Mouse (Mus musculus): Measurements from ENCODE around the gene Osbp2. TPM values are rescaled to one million over a fixed set of nuclear protein-coding genes. Genes with fewer than 3 reads are reported as not detected.

Gene Osbp2
- polyA plus RNA-seq, 1 experiment from 2014 or later = 0.51 TPM

- Histone ChIP-seq H3K9ac (ENCODE audit: low read length) (no peak overlapping the region), H3K4me3 (ENCODE audit: low read depth, low read length) (no peak overlapping the region), H3K27me3 (replicated peaks; ENCODE audit: control insufficient read depth, insufficient read depth, low read length) (peaks cover 3% of the 10 kb centered on the region; the same call in 1 of the 2 replicates), H3K36me3 (ENCODE audit: control insufficient read depth, insufficient read depth, low read length) (no peaks in the 10 kb centered on the region), H3K9me3 (ENCODE audit: control insufficient read depth, low read length) (no peaks in the 10 kb centered on the region), H3K4me2 (ENCODE audit: low read length) (no peak overlapping the region), H3K27ac (ENCODE audit: low read depth) (no peak overlapping the region), H3K4me1 (replicated peaks; ENCODE audit: control insufficient read depth, insufficient read depth, low read length) (no peaks in the 10 kb centered on the region)
- DNase-seq (ENCODE audit: low spot score) (no peak), ATAC-seq (replicated peaks; ENCODE audit: low FRiP score, low TSS enrichment, low read depth) (no peak)
- WGBS = 78% methylated on average over 8 of the region's 8 CpGs
These were observed 159.3 kb downstream of the Osbp2 start for GRCm38 (mm10) chr11:3704404-3704803.

GRCm38 (mm10) chr11:3703089-3703992 is 160.4 kb downstream of the Osbp2 start:
- 61% methylated on average over 7 of the region's 7 CpGs for WGBS
- Histone ChIP-seq H3K4me2 (ENCODE audit: low read length) (no peak overlapping the region), H3K27me3 (replicated peaks; ENCODE audit: control insufficient read depth, insufficient read depth, low read length) (peaks cover 3% of the 10 kb centered on the region; the same call in 1 of the 2 replicates), H3K9ac (ENCODE audit: low read length) (no peak overlapping the region), H3K36me3 (ENCODE audit: control insufficient read depth, insufficient read depth, low read length) (no peaks in the 10 kb centered on the region), H3K4me3 (ENCODE audit: low read depth, low read length) (no peak overlapping the region), H3K9me3 (ENCODE audit: control insufficient read depth, low read length) (no peaks in the 10 kb centered on the region), H3K4me1 (replicated peaks; ENCODE audit: control insufficient read depth, insufficient read depth, low read length) (no peaks in the 10 kb centered on the region), H3K27ac (ENCODE audit: low read depth) (no peak overlapping the region)
- peak; percentile 8; the same call in 1 of the 2 replicates for ATAC-seq (replicated peaks; ENCODE audit: low FRiP score, low TSS enrichment, low read depth)
- no peak for DNase-seq (ENCODE audit: low spot score)

DNA sequence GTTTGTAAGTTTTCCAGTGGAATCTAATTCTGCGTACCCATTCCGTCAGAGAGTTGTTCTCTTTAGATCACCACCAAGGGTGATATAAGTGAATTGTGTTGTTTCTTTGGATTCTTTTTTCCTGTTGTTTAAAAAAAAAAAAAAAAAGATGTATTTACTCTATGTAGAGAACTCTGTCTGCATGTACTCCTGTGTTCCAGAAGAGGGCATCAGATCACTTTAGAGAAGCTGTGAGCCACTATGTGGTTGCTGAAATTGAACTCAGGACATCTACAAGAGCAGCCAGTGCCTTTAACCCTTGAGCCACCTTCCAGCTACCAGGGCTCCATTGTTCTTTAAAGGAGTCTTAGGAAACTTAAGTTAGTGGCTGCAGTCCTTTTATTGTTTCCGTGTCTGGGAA is 166.3 kb downstream of the Osbp2 start:
- H3K27me3 ChIP-seq (replicated peaks; ENCODE audit: control insufficient read depth, insufficient read depth, low read length) = no peaks in the 10 kb centered on the region
- H3K9ac ChIP-seq (ENCODE audit: low read length) = no peak overlapping the region
- peaks cover 4% of the 10 kb centered on the region; the same call in 1 of the 2 replicates for H3K36me3 ChIP-seq (ENCODE audit: control insufficient read depth, insufficient read depth, low read length)
- no peaks in the 10 kb centered on the region for H3K9me3 ChIP-seq (ENCODE audit: control insufficient read depth, low read length)
- DNase-seq (ENCODE audit: low spot score) (no peak), ATAC-seq (replicated peaks; ENCODE audit: low FRiP score, low TSS enrichment, low read depth) (no peak)
- no peaks in the 10 kb centered on the region for H3K4me1 ChIP-seq (replicated peaks; ENCODE audit: control insufficient read depth, insufficient read depth, low read length)
- no peak overlapping the region for H3K4me3 ChIP-seq (ENCODE audit: low read depth, low read length)
- H3K27ac ChIP-seq (ENCODE audit: low read depth) = no peak overlapping the region
- H3K4me2 ChIP-seq (ENCODE audit: low read length) = no peak overlapping the region
- 93% methylated on average over 3 of the region's 3 CpGs for WGBS

- Histone ChIP-seq H3K4me2 (ENCODE audit: low read length) (no peak overlapping the region), H3K27ac (ENCODE audit: low read depth) (no peak overlapping the region), H3K27me3 (replicated peaks; ENCODE audit: control insufficient read depth, insufficient read depth, low read length) (no peaks in the 10 kb centered on the region), H3K36me3 (ENCODE audit: control insufficient read depth, insufficient read depth, low read length) (peaks cover 10% of the 10 kb centered on the region), H3K4me3 (ENCODE audit: low read depth, low read length) (no peak overlapping the region), H3K4me1 (replicated peaks; ENCODE audit: control insufficient read depth, insufficient read depth, low read length) (no peaks in the 10 kb centered on the region), H3K9me3 (ENCODE audit: control insufficient read depth, low read length) (no peaks in the 10 kb centered on the region), H3K9ac (ENCODE audit: low read length) (no peak overlapping the region)
- 83% methylated on average over 5 of the region's 5 CpGs for WGBS
- DNase-seq (ENCODE audit: low spot score) = no peak
- ATAC-seq (replicated peaks; ENCODE audit: low FRiP score, low TSS enrichment, low read depth) = no peak
These were observed 167.6 kb downstream of the Osbp2 start for GRCm38 (mm10) chr11:3696086-3696616.

DNA sequence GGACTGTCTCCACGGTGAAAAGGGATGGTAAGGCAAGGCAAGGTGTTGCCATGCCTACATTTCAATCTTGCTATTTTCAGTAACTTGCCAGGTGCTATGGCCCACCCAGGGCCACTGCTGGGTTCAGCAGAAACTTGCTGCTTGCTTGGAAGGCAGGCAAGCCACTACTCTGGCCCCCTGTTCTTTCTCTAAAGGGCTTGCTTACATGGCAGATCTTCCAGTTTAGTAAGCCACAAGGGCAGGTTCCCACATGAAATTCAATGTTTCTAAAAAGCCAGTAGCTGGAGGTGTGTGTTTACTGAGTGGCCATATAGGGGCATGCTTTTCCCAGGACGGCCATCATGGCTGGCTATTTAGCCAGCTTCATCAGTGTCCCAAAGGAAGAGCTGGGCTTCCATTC is 172.0 kb downstream of the Osbp2 start:
- Histone ChIP-seq H3K4me3 (ENCODE audit: low read depth, low read length) (no peak overlapping the region), H3K9ac (ENCODE audit: low read length) (no peak overlapping the region), H3K27me3 (replicated peaks; ENCODE audit: control insufficient read depth, insufficient read depth, low read length) (no peaks in the 10 kb centered on the region), H3K4me1 (replicated peaks; ENCODE audit: control insufficient read depth, insufficient read depth, low read length) (no peaks in the 10 kb centered on the region), H3K27ac (ENCODE audit: low read depth) (no peak overlapping the region), H3K9me3 (ENCODE audit: control insufficient read depth, low read length) (no peaks in the 10 kb centered on the region), H3K4me2 (ENCODE audit: low read length) (no peak overlapping the region), H3K36me3 (ENCODE audit: control insufficient read depth, insufficient read depth, low read length) (peaks cover 53% of the 10 kb centered on the region)
- DNase-seq (ENCODE audit: low spot score) = no peak
- no peak for ATAC-seq (replicated peaks; ENCODE audit: low FRiP score, low TSS enrichment, low read depth)
- 85% methylated on average over 2 of the region's 2 CpGs for WGBS

- Histone ChIP-seq H3K27me3 (replicated peaks; ENCODE audit: control insufficient read depth, insufficient read depth, low read length) (no peaks in the 10 kb centered on the region), H3K4me1 (replicated peaks; ENCODE audit: control insufficient read depth, insufficient read depth, low read length) (no peaks in the 10 kb centered on the region), H3K9me3 (ENCODE audit: control insufficient read depth, low read length) (no peaks in the 10 kb centered on the region), H3K4me3 (ENCODE audit: low read depth, low read length) (no peak overlapping the region), H3K4me2 (ENCODE audit: low read length) (no peak overlapping the region), H3K27ac (ENCODE audit: low read depth) (no peak overlapping the region), H3K36me3 (ENCODE audit: control insufficient read depth, insufficient read depth, low read length) (peaks cover 95% of the 10 kb centered on the region), H3K9ac (ENCODE audit: low read length) (no peak overlapping the region)
- 87% methylated on average over 2 of the region's 2 CpGs for WGBS
- no peak for DNase-seq (ENCODE audit: low spot score)
- ATAC-seq (replicated peaks; ENCODE audit: low FRiP score, low TSS enrichment, low read depth) = no peak
These were observed 176.8 kb downstream of the Osbp2 start for GRCm38 (mm10) chr11:3686885-3687284.

DNA sequence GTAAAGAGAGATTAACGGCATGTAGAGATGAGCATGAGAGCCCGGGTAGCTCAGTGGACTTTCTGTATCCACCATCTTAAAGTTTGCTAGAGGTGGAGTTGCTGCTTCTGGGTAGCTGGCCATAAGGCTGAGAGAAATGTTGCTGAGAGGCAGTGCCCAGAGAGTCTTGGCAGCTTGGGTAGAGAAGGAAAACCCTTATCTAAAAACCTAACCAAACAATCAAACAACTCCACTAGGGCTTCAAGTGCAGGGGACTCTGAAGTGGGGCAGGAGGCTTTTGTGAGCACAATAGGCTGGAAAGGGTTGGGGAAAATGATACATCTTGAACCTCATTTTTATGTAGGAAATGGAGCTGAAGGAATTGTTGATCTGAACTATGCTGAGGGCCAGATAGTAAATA is 177.4 kb downstream of the Osbp2 start:
- Histone ChIP-seq H3K4me2 (ENCODE audit: low read length) (no peak overlapping the region), H3K27ac (ENCODE audit: low read depth) (no peak overlapping the region), H3K4me3 (ENCODE audit: low read depth, low read length) (no peak overlapping the region), H3K36me3 (ENCODE audit: control insufficient read depth, insufficient read depth, low read length) (peaks cover 98% of the 10 kb centered on the region), H3K4me1 (replicated peaks; ENCODE audit: control insufficient read depth, insufficient read depth, low read length) (no peaks in the 10 kb centered on the region), H3K9me3 (ENCODE audit: control insufficient read depth, low read length) (no peaks in the 10 kb centered on the region), H3K27me3 (replicated peaks; ENCODE audit: control insufficient read depth, insufficient read depth, low read length) (no peaks in the 10 kb centered on the region), H3K9ac (ENCODE audit: low read length) (no peak overlapping the region)
- ATAC-seq (replicated peaks; ENCODE audit: low FRiP score, low TSS enrichment, low read depth) (no peak), DNase-seq (ENCODE audit: low spot score) (no peak)
- WGBS = 91% methylated on average over 2 of the region's 2 CpGs

DNA sequence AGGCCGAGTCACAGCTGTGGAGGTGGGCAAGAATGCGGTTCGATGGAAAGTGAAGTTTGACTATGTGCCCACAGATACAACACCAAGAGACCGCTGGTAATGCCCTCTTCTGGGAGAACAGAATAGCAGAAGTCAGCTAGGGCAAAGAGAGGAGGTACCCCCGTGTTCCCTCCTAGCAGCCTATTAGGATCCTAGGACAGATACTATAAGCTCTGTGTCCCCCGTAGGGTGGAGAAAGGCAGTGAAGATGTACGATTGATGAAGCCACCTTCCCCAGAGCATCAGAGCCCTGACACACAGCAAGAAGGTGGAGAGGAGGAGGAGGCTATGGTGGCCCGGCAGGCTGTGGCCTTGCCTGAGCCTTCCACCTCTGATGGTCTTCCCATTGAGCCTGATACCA is 178.3 kb downstream of the Osbp2 start:
- no peak overlapping the region for H3K9ac ChIP-seq (ENCODE audit: low read length)
- H3K4me2 ChIP-seq (ENCODE audit: low read length) = no peak overlapping the region
- H3K4me1 ChIP-seq (replicated peaks; ENCODE audit: control insufficient read depth, insufficient read depth, low read length) = no peaks in the 10 kb centered on the region
- peaks cover 98% of the 10 kb centered on the region for H3K36me3 ChIP-seq (ENCODE audit: control insufficient read depth, insufficient read depth, low read length)
- no peak overlapping the region for H3K27ac ChIP-seq (ENCODE audit: low read depth)
- DNase-seq (ENCODE audit: low spot score) = no peak
- H3K4me3 ChIP-seq (ENCODE audit: low read depth, low read length) = no peak overlapping the region
- no peaks in the 10 kb centered on the region for H3K27me3 ChIP-seq (replicated peaks; ENCODE audit: control insufficient read depth, insufficient read depth, low read length)
- no peaks in the 10 kb centered on the region for H3K9me3 ChIP-seq (ENCODE audit: control insufficient read depth, low read length)
- 90% methylated on average over 8 of the region's 8 CpGs for WGBS
- ATAC-seq (replicated peaks; ENCODE audit: low FRiP score, low TSS enrichment, low read depth) = no peak
